Mouse (Mus musculus) megakaryocyte, adult 5-6 weeks (primary cell): ENCODE data around the gene Sclt1. TPM values are rescaled to one million over a fixed set of nuclear protein-coding genes. Genes with fewer than 3 reads are reported as not detected.

ENCODE experiments used
- ATAC-seq: 2 replicates; pipeline ENCODE4 v1.8.0; 2016; ENCODE audit warnings: mild to moderate bottlenecking, inconsistent platforms; ENCODE audit not compliant: poor library complexity, severe bottlenecking
- total RNA-seq, 2 experiments: library from RNA; stranded (forward) in 1 of 2; stranded (reverse) in 1 of 2; fragments of 153-499, 151-499 nt in 1 of 2; fragments of 221-1000, 200-1000 nt in 1 of 2; gene quantifications; 2 replicates each; pipeline versions ENCODE4 v1.2.3 to v1.2.4; 2015 to 2017

Sclt1 gene
- total RNA-seq, 2 experiments from 2014 or later: 14.2 to 14.5 TPM

DNA sequence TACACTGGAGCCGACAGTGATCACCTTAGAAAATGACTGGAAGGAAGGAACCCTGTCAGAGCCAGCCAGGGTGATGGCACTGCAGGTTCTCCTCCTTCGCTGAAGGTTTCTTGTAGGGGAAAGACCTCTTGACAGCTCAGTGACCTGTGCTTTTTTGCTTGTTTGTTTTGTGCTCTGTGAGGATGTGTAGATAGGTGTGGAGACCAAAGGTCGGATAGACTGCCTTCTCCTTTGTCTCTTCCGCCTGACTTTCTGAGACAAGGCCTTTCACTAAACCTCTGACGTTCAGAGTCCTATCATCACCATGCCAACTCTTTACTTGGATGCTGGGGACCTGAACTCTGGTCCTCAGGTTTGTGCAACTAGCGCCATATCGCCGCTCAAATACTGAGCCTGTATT lies 153.8 kb downstream of the Sclt1 start:
- ATAC-seq: no peak

DNA sequence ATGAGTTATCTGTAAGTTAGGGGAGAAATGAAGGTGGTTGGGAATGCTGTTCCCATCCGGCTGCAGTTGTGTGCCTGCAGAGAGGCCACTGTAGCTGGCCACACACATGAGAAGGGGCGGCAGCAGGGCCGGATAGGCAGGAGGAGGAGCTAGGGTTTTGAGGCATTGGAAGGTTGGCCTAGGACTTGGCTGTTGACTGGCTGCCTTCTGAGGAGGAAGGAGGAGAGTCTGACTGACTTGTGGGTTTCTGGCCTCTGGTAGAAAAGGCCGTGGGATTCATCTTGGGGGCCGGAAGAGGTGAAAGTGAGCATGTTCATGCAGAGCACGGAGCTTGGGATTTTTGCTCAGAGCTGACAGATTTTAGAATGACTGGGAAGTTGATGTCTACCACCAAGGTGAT lies 154.7 kb downstream of the Sclt1 start:
- ATAC-seq: peak; percentile 58

DNA sequence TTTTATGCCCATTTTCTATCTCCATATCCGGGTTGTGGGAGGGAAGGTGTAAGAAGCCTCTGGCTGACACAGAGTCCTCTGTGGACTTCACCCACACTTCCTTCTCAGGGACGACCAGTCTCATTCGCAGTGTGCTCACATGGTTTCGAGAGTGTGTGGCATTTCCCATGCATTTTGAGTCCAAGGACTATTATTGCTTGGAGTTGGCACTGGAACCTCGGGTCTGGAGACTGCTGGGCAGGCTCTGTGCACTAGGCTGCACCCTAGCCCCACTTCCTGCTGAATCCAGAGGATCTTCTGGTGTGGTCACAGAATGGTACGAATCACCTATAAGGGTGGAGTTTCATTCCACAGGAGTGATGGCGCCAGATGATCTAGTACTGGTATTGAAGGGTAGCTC lies 155.4 kb downstream of the Sclt1 start:
- peak; percentile 19; the same call in 1 of the 2 replicates for ATAC-seq

DNA sequence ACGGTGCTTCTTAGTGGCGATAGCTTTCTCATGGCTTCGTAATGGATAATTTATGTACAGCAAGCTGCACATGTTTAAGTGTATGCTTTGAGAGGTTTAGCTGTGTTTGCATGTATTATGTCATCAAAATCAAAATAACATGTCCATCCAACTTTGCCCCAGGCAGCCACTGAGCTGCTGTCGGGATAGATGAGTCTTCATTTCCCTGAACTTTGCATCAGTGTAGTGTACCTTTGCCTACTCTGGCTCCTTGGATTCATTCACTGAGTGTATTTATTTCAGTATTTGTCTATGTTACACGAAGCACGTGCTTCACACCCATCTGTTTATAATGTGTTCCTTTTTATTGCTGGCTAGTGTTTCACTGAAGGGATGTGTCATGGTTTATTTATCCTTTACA lies 156.0 kb downstream of the Sclt1 start:
- ATAC-seq: no peak

DNA sequence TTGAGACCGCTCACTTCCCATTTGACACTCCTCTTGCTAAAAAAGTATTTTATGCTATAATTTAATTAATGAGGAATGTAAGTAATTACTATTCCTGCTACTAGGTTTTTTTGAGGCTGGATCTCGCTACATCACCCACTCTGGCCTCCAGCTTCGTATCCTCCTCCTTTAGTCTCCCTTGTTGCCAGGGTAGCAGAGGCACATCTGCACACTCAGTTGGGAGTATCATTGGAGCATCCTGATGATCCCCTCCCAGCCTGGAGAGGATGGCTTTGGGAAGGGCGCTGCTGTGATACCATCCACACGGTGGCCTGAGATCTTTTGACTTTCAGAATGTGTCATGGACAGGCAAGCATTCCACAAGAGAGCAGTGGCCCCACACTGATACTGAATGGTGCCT lies 156.8 kb downstream of the Sclt1 start:
- ATAC-seq: no peak

DNA sequence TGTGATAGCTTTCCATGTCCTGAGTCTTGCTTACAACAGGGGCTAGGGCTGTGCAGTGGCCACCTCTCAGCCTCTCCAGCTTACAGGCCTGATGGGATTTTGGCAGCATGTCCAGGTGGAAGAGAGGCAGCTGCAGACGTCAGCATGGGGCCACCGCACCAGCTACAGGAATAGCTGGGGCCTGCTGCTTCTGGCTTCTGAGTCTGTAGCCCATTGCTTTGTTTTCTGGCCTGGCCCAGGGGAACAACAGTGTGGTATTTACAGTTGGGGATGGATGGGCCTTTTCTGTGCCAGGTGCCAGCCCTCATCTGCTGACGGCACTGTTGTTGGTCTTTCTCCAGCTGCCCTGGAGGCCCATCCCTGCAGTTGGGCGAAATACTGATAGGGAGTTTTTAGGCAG lies 158.7 kb downstream of the Sclt1 start:
- ATAC-seq: no peak

DNA sequence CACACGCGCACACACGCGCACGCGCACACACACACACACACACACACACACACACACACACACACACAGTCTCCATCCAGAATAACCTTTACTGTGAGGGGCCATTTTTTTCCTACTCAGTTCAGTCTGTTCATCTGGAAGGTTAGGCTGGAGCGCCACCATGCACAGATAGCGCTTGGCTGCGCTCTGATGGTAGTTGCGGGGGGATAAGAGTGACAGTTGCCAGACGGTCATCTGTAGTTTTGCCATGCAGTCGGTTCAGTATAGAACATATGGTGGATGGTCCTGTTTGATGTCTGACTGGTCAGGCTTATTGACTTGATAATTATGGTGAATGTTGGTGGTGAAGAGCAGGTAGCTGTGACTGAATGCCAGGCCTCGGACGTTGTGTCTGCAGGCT lies 159.2 kb downstream of the Sclt1 start:
- ATAC-seq: no peak

DNA sequence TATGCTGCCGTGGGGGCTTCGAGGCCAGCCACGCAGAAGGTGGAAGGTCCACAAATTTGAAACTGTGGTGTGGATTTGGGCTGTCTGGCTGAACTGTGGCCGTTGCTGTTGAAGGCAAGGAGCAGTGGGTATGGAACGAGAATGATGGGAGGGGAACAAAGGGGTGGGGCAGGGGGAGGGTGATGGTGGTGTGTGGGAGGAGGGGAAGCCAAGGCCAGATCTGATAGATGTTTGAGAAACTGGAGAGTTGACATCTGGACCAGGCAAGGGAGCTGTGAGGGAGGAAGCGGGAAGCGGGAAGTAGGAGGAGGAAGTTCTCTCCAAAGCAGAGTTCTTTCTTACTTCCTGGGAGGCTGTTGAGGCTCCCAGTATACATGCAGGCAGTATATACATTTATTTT lies 160.1 kb downstream of the Sclt1 start:
- ATAC-seq: peak; percentile 45; the same call in 1 of the 2 replicates

DNA sequence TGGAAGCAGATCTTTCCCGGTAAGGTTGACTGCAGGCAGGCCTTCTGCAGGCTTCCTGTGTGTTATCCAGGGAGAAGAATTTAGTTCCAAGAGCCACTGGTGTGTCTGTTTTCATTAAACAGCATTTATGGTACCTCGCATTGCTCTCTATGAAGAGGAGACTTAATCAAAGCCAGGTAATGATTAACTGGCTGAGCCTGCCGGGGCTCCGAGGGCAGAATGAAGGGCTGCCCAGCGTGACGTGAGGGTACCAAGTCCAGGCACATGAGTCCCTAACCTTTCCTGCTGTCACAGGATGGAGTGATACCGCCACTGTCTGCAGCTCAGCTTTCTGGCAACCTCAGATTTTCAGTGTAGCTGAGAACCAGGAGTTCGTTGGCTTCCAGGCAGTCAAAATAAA lies 160.9 kb downstream of the Sclt1 start:
- no peak for ATAC-seq

DNA sequence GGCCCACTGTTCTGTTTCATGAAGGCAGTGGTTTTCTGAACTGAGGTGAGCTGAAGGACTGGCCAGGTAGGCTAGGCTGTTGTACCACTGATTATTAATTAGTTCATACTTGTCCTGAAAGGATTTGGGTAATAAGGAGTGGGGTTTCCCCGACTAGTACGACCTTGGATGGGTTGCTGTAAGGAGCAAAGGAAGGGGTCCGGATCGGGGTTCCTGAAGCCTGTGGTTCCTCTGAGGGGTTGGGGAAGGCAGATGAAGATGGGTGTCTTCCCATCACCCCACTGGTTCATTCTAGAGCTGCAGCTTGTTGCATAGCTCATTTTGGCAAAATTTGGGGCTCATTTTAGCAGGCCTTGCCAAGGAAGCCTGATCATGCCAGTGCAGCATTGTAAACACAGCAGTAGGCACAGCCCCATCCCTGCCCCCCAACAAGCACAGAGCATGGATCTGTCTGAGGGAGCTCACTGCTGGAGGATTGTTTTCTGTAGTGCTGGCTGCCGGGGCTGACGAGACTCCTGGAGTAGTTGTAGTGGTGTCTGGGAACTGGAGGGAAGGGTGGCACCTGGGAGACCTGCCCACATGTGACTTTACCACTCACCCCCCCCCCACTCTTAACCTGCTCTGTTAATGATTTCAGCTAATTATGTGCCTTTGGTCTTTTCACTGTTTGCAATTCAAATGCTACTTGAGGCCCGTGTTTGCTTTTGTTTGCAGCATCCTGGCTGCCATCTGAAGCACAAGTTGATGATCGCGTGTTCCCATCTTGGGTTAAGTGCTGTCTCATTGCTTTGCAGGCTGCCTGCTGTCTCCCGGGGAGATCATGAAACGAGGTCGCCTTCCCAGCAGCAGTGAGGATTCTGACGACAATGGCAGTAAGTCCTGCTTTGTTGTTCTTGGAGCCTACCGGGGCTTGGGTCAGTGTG lies 161.7 kb downstream of the Sclt1 start:
- no peak for ATAC-seq

DNA sequence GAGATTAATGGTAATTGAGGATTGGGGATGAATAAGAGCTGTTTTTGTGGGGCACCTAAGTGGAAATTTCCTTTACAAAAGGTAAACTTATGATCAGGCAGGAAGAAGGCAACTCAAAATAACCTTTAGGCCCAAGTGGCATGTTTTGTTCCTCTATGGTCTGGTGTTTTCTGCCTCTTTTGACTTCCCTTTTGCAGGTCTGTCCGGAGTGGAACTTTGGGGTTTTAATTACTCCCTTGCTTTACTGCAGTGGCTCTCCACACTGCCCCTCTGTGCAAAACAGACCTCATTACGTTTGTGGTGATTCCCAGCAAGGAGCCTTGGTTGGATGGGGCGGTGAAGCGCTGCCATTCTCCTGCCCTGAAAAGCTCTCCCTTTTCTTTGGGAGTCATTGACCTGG lies 162.4 kb downstream of the Sclt1 start:
- ATAC-seq: peak; percentile 49

DNA sequence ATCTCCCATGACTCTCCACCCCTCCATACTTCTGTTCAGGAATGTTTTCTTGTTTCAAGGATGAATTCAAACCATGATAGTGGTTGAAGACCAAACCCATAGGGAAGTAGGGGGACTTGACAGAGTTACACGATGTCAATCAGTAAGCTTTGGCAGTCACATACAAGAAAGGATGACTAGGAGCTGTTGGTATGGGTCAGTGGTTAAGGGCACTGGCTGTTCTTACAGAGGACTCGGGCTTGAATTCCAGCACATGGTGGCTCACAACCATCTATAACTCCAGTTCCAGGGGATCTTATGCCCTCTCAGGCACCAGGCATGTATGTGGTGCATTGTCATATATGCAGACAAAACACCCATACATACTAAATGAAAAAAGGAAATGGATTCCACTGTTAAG lies 165.1 kb downstream of the Sclt1 start:
- no peak for ATAC-seq

Other genes starting within 250 kb of the Sclt1 start
- gene Jade1, start 186.8 kb downstream of the Sclt1 start, total RNA-seq (2015): 23.4 and 26.5 TPM in 2 replicates
- gene Jade1, start 186.8 kb downstream of the Sclt1 start, total RNA-seq (2017): 17.7 and 20.4 TPM in 2 replicates
- 6.0 and 7.2 TPM in 2 replicates for gene D3Ertd751e, start 97 bp upstream of the Sclt1 start, total RNA-seq (2015)
- 6.3 and 9.3 TPM in 2 replicates for gene D3Ertd751e, start 97 bp upstream of the Sclt1 start, total RNA-seq (2017)